Mouse (Mus musculus) MEL (cell line): ENCODE measurements around the gene Gxylt2. TPM values are rescaled to one million over a fixed set of nuclear protein-coding genes. Genes with fewer than 3 reads are reported as not detected.
A peak's percentile ranks its signal among the peaks of the same experiment; 100 is the strongest.

Source experiments
- DNase-seq: peaks from one replicate; pipeline ENCODE4 v3.0.0; 2011; ENCODE audit warnings: low read depth, low spot score
- H3K27ac ChIP-seq: 2 replicates; pipeline ENCODE4 v1.5.1; 2012; ENCODE audit warnings: low read depth, mild to moderate bottlenecking, control low read depth, low read length, moderate library complexity; ENCODE audit not compliant: control insufficient read depth
- H3K27me3 ChIP-seq, 2 experiments: fragments of 150-350 bp in 1 of 2; sonication (generic) in 1 of 2; 2 replicates each; pipeline ENCODE4 v1.6.1; 2012; ENCODE audit warnings: low read length in 2 of 2, mild to moderate bottlenecking in 2 of 2, improper control_type of control experiment in 1 of 2, moderate library complexity in 1 of 2; ENCODE audit not compliant: insufficient read depth in 2 of 2, control insufficient read depth in 1 of 2
- H3K36me3 ChIP-seq, 2 experiments: 2 replicates each; pipeline ENCODE4 v1.6.1; 2012 to 2014; ENCODE audit warnings: low read length in 2 of 2, improper control_type of control experiment in 1 of 2, inconsistent platforms in 1 of 2, mild to moderate bottlenecking in 1 of 2; ENCODE audit not compliant: insufficient read depth in 2 of 2, control insufficient read depth in 1 of 2
- H3K4me1 ChIP-seq, 2 experiments: fragments of 150-350 bp in 1 of 2; sonication (generic) in 1 of 2; 2 replicates each; pipeline ENCODE4 v1.6.1; 2012; ENCODE audit warnings: low read length in 2 of 2, improper control_type of control experiment in 1 of 2, mild to moderate bottlenecking in 1 of 2; ENCODE audit not compliant: insufficient read depth in 2 of 2, control insufficient read depth in 1 of 2
- H3K4me3 ChIP-seq, 2 experiments: fragments of 150-350 bp in 1 of 2; sonication (generic) in 1 of 2; 2 replicates each; pipeline ENCODE4 v1.5.1; 2012; ENCODE audit warnings: low read depth in 2 of 2, low read length in 2 of 2, mild to moderate bottlenecking in 2 of 2, moderate library complexity in 2 of 2, control low read depth in 1 of 2, improper control_type of control experiment in 1 of 2; ENCODE audit not compliant: control insufficient read depth in 1 of 2, insufficient read depth in 1 of 2
- H3K79me2 ChIP-seq: 2 replicates; pipeline ENCODE4 v1.6.1; 2012; ENCODE audit warnings: mild to moderate bottlenecking, low read length, moderate library complexity; ENCODE audit not compliant: control insufficient read depth, poor library complexity, insufficient read depth
- H3K9ac ChIP-seq: 2 replicates; pipeline ENCODE4 v1.6.1; 2012; ENCODE audit warnings: low read depth, mild to moderate bottlenecking, control low read depth, low read length, moderate library complexity; ENCODE audit not compliant: control insufficient read depth, poor library complexity, severe bottlenecking
- H3K9me3 ChIP-seq: fragments of 150-350 bp; sonication (generic); replicated peaks from 2 replicates; pipeline ENCODE4 v1.6.1; 2012; ENCODE audit warnings: mild to moderate bottlenecking, low read length, improper control_type of control experiment, moderate library complexity; ENCODE audit not compliant: insufficient read depth
- CHD1 ChIP-seq: IDR thresholded peaks from 2 replicates; pipeline ENCODE4 v1.6.1; 2012; ENCODE audit warnings: low read depth, mild to moderate bottlenecking, inconsistent platforms, low read length, improper control_type of control experiment
- CHD2 ChIP-seq: IDR thresholded peaks from 2 replicates; pipeline ENCODE4 v1.6.1; 2011; ENCODE audit warnings: low read length, improper control_type of control experiment
- E2F4 ChIP-seq: IDR thresholded peaks from 2 replicates; pipeline ENCODE4 v1.6.1; 2011; ENCODE audit warnings: low read depth, low read length, improper control_type of control experiment, borderline replicate concordance
- ELF1 ChIP-seq: IDR thresholded peaks from 2 replicates; pipeline ENCODE4 v1.6.1; 2014; ENCODE audit warnings: low read depth, mild to moderate bottlenecking, inconsistent platforms, low read length, improper control_type of control experiment, moderate library complexity
- GABPA ChIP-seq: IDR thresholded peaks from 2 replicates; pipeline ENCODE4 v1.6.1; 2012; ENCODE audit warnings: low read depth, mild to moderate bottlenecking, inconsistent platforms, low read length, improper control_type of control experiment, moderate library complexity
- GATA1 ChIP-seq: IDR thresholded peaks from 2 replicates; pipeline ENCODE4 v1.6.1; 2011; ENCODE audit warnings: low read depth, low read length, improper control_type of control experiment
- HCFC1 ChIP-seq: IDR thresholded peaks from 2 replicates; pipeline ENCODE4 v1.6.1; 2012; ENCODE audit warnings: low read depth, mild to moderate bottlenecking, inconsistent platforms, low read length, improper control_type of control experiment, moderate library complexity
- JUND ChIP-seq: IDR thresholded peaks from 2 replicates; pipeline ENCODE4 v1.6.1; 2011; ENCODE audit warnings: low read depth, mild to moderate bottlenecking, improper control_type of control experiment, low read length
- KAT2A ChIP-seq: conservative IDR thresholded peaks from 2 replicates; pipeline ENCODE4 v1.6.1; 2012; ENCODE audit warnings: low read depth, low read length, improper control_type of control experiment, inconsistent platforms
- MAFK ChIP-seq: IDR thresholded peaks from 2 replicates; pipeline ENCODE4 v1.6.1; 2011; ENCODE audit warnings: low read depth, mild to moderate bottlenecking, low read length, improper control_type of control experiment, borderline replicate concordance
- MAZ ChIP-seq: IDR thresholded peaks from 2 replicates; pipeline ENCODE4 v1.6.1; 2012; ENCODE audit warnings: low read depth, mild to moderate bottlenecking, inconsistent platforms, low read length, improper control_type of control experiment
- MXI1 ChIP-seq: IDR thresholded peaks from 2 replicates; pipeline ENCODE4 v1.6.1; 2011; ENCODE audit warnings: mild to moderate bottlenecking, low read depth, low read length, improper control_type of control experiment
- MYB ChIP-seq: IDR thresholded peaks from 2 replicates; pipeline ENCODE4 v1.6.1; 2011; ENCODE audit warnings: mild to moderate bottlenecking, low read depth, low read length, improper control_type of control experiment
- MYC ChIP-seq: IDR thresholded peaks from 2 replicates; pipeline ENCODE4 v1.6.1; 2011; ENCODE audit warnings: low read depth, mild to moderate bottlenecking, low read length, improper control_type of control experiment, moderate library complexity
- NELFE ChIP-seq: IDR thresholded peaks from 2 replicates; pipeline ENCODE4 v1.6.1; 2011; ENCODE audit warnings: low read depth, low read length, improper control_type of control experiment
- NRF1 ChIP-seq: IDR thresholded peaks from 2 replicates; pipeline ENCODE4 v1.6.1; 2014; ENCODE audit warnings: low read depth, mild to moderate bottlenecking, inconsistent platforms, low read length, improper control_type of control experiment, moderate library complexity; ENCODE audit not compliant: poor library complexity, insufficient read depth, severe bottlenecking
- POLR2A ChIP-seq, 2 experiments: IDR thresholded peaks; 2 replicates each; pipeline ENCODE4 v1.6.1; 2011 to 2012; ENCODE audit warnings: low read length in 2 of 2, mild to moderate bottlenecking in 2 of 2, control low read depth in 1 of 2, improper control_type of control experiment in 1 of 2, low read depth in 1 of 2, moderate library complexity in 1 of 2; ENCODE audit not compliant: control insufficient read depth in 1 of 2, insufficient read depth in 1 of 2, poor library complexity in 1 of 2
- POLR2AphosphoS2 ChIP-seq: IDR thresholded peaks from 2 replicates; pipeline ENCODE4 v1.6.1; 2011; ENCODE audit warnings: low read length, improper control_type of control experiment
- POLR2AphosphoS5 ChIP-seq: IDR thresholded peaks from 2 replicates; pipeline ENCODE4 v1.6.1; 2012; ENCODE audit warnings: low read depth, borderline replicate concordance, mild to moderate bottlenecking, inconsistent platforms, low read length, moderate library complexity, mixed read lengths
- RAD21 ChIP-seq: IDR thresholded peaks from 2 replicates; pipeline ENCODE4 v1.6.1; 2011; ENCODE audit warnings: mild to moderate bottlenecking, low read depth, low read length, improper control_type of control experiment
- RCOR1 ChIP-seq: IDR thresholded peaks from 2 replicates; pipeline ENCODE4 v1.6.1; 2012; ENCODE audit warnings: low read depth, mild to moderate bottlenecking, inconsistent platforms, low read length, improper control_type of control experiment
- TAL1 ChIP-seq: IDR thresholded peaks from 2 replicates; pipeline ENCODE4 v1.6.1; 2012; ENCODE audit warnings: mild to moderate bottlenecking, inconsistent platforms, low read length, moderate library complexity, mixed read lengths
- TBP ChIP-seq: IDR thresholded peaks from 2 replicates; pipeline ENCODE4 v1.8.0; 2011; ENCODE audit warnings: low read depth, low read length, improper control_type of control experiment
- TCF12 ChIP-seq: IDR thresholded peaks from 2 replicates; pipeline ENCODE4 v1.6.1; 2014; ENCODE audit warnings: low read depth, mild to moderate bottlenecking, inconsistent platforms, low read length, improper control_type of control experiment, moderate library complexity
- UBTF ChIP-seq: IDR thresholded peaks from 2 replicates; pipeline ENCODE4 v1.6.1; 2012; ENCODE audit warnings: low read depth, mild to moderate bottlenecking, inconsistent platforms, low read length, improper control_type of control experiment, moderate library complexity, borderline replicate concordance; ENCODE audit not compliant: insufficient read depth
- USF1 ChIP-seq: IDR thresholded peaks from 2 replicates; pipeline ENCODE4 v1.6.1; 2014; ENCODE audit warnings: low read depth, mild to moderate bottlenecking, inconsistent platforms, low read length, improper control_type of control experiment, moderate library complexity
- USF2 ChIP-seq, 2 experiments: IDR thresholded peaks; 2 replicates each; pipeline ENCODE4 v1.6.1; 2011 to 2012; ENCODE audit warnings: improper control_type of control experiment in 2 of 2, low read length in 2 of 2, borderline replicate concordance in 1 of 2, inconsistent platforms in 1 of 2, low read depth in 1 of 2, mild to moderate bottlenecking in 1 of 2; ENCODE audit not compliant: insufficient read depth in 1 of 2
- ZKSCAN1 ChIP-seq: IDR thresholded peaks from 2 replicates; pipeline ENCODE4 v1.6.1; 2012; ENCODE audit warnings: low read depth, mild to moderate bottlenecking, inconsistent platforms, low read length, improper control_type of control experiment, moderate library complexity
- ZNF384 ChIP-seq: IDR thresholded peaks from 2 replicates; pipeline ENCODE4 v1.6.1; 2012; ENCODE audit warnings: low read depth, mild to moderate bottlenecking, inconsistent platforms, low read length, improper control_type of control experiment
- polyA plus RNA-seq, 2 experiments: library from polyadenylated mRNA; stranded (reverse) in 1 of 2; unstranded in 1 of 2; fragments of >175 nt in 1 of 2; fragments of >200 nt in 1 of 2; gene quantifications; 2 replicates each; pipeline versions ENCODE4 v1.2.1 to v1.2.4; 2012; ENCODE audit warnings: low replicate concordance in 2 of 2, low read depth in 1 of 2; ENCODE audit not compliant: insufficient read length in 2 of 2, insufficient read depth in 1 of 2, missing spikeins in 1 of 2
- total RNA-seq: library from RNA; depleted of rRNA; stranded (reverse); fragments of 300-350 nt; gene quantifications from 2 replicates; pipeline ENCODE4 v1.2.3, GENCODE M21; 2012

Gene Gxylt2
- total and polyA plus RNA-seq, 3 experiments = not detected

- no peak for TF ChIP-seq E2F4
- TF ChIP-seq GATA1 = no peak
Observed at GRCm38 (mm10) chr6:100670880-100671344, 33.6 kb upstream of the Gxylt2 start, which contains the start of gene Shq1 (continued).

GRCm38 (mm10) chr6:100671401-100671800 lies 33.1 kb upstream of the Gxylt2 start:
- Histone ChIP-seq H3K27ac (no peak overlapping the region), H3K27me3 (no peaks in the 10 kb centered on the region), H3K4me1 (peaks cover 0 to 10% of the 10 kb centered on the region in 2 experiments; a peak in 2 of 4 replicates), H3K9ac (no peak overlapping the region), H3K79me2 (peaks cover 9% of the 10 kb centered on the region), H3K36me3 (peaks cover 0 to 13% of the 10 kb centered on the region in 2 experiments; a peak in 2 of 4 replicates), H3K9me3 (no peaks in the 10 kb centered on the region), H3K4me3 (peak overlapping the region in 1 of 2 experiments; percentile 1; a peak in 1 of 4 replicates)
- TF ChIP-seq POLR2AphosphoS5 (no peak), MYC (no peak), MAFK (no peak), TBP (no peak), KAT2A (no peak), TAL1 (no peak), NRF1 (no peak), USF2 (IDR thresholded peaks at IDR 0.05; ENCODE audit: borderline replicate concordance in 1 of 2, insufficient read depth in 1 of 2, low read depth in 1 of 2, low read length in 2 of 2) (no peak), GABPA (no peak), ZKSCAN1 (no peak), TCF12 (no peak), NELFE (no peak), POLR2AphosphoS2 (no peak), MYB (no peak), RCOR1 (no peak), UBTF (no peak)
- no peak for DNase-seq

DNA sequence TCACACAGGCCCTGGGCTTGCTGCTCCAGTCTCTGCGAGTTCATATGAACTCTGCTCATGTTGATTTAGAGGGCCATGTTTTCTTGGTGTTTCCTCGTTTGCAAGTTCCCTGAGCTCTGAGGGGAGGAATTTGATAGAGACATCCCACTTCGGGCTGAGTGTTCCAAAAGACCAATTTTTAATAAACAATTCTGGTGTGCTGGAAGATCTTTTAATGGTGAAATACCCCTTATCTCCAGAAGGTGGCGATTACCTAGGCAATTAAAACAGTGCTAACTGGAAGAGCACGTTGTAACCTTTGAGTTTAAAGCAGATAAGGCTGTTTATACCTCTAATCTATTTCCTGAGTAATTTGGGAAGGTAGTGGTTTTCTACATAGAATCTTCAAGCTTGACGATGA lies 29.6 kb upstream of the Gxylt2 start:
- Histone ChIP-seq H3K4me1 (no peaks in the 10 kb centered on the region), H3K36me3 (peaks cover 0 to 7% of the 10 kb centered on the region in 2 experiments; a peak in 2 of 4 replicates), H3K27ac (no peak overlapping the region), H3K4me3 (no peak overlapping the region), H3K9ac (no peak overlapping the region), H3K9me3 (no peaks in the 10 kb centered on the region), H3K79me2 (peaks cover 4% of the 10 kb centered on the region; the same call in 1 of the 2 replicates), H3K27me3 (no peaks in the 10 kb centered on the region)
- DNase-seq = peak; percentile 72
- TF ChIP-seq MYC = peak; percentile 92
- peak; percentile 58; the same call in 1 of the 2 replicates for TF ChIP-seq MXI1
- TF ChIP-seq CHD1 = no peak
- no peak for TF ChIP-seq USF1
- no peak for TF ChIP-seq MAFK
- peak; percentile 11; the same call in 1 of the 2 replicates for TF ChIP-seq HCFC1
- no peak for TF ChIP-seq E2F4
- no peak for TF ChIP-seq UBTF
- no peak for TF ChIP-seq POLR2A (IDR thresholded peaks at IDR 0.05; ENCODE audit: control insufficient read depth in 1 of 2, insufficient read depth in 1 of 2, low read depth in 1 of 2, low read length in 2 of 2, poor library complexity in 1 of 2)
- TF ChIP-seq TAL1 = no peak
- TF ChIP-seq RCOR1 = peak; percentile 29; the same call in 1 of the 2 replicates
- no peak for TF ChIP-seq TCF12
- no peak for TF ChIP-seq ZNF384
- no peak for TF ChIP-seq CHD2
- TF ChIP-seq ELF1 = no peak
- TF ChIP-seq TBP = no peak
- TF ChIP-seq MAZ = no peak
- peak; percentile 47 for TF ChIP-seq RAD21
- TF ChIP-seq POLR2AphosphoS2 = no peak
- TF ChIP-seq JUND = no peak
